Mouse (Mus musculus) lung, postnatal 0 days (tissue): Measurements from ENCODE around the gene Mfsd11. TPM values are rescaled to one million over a fixed set of nuclear protein-coding genes. Genes with fewer than 3 reads are reported as not detected.
A peak's percentile ranks its signal among the peaks of the same experiment; 100 is the strongest.

Source experiments
- ATAC-seq: fragments of 200-750 bp; cut with Nextera tagmentation; 2 replicates; pipeline ENCODE4 v1.8.0; 2017; ENCODE audit warnings: moderate library complexity
- DNase-seq: peaks from one replicate; pipeline ENCODE4 v3.0.0-alpha.2; 2016; ENCODE audit warnings: low spot score
- H3K27ac ChIP-seq: fragments of 300-500 bp; sonication (generic); 2 replicates; pipeline ENCODE4 v1.5.1; 2014; ENCODE audit warnings: antibody characterized with exemption, mild to moderate bottlenecking, low read length, mixed read lengths
- H3K27me3 ChIP-seq: fragments of 300-500 bp; sonication (generic); replicated peaks from 2 replicates; pipeline ENCODE4 v1.6.1; 2014; ENCODE audit warnings: low read length, mixed read lengths; ENCODE audit not compliant: insufficient read depth
- H3K36me3 ChIP-seq: fragments of 300-500 bp; sonication (generic); 2 replicates; pipeline ENCODE4 v1.6.1; 2014; ENCODE audit warnings: low read length, mixed read lengths; ENCODE audit not compliant: insufficient read depth
- H3K4me1 ChIP-seq: fragments of 300-500 bp; sonication (generic); 2 replicates; pipeline ENCODE4 v1.6.1; 2014; ENCODE audit warnings: antibody characterized with exemption, low read depth, low read length, mixed read lengths; ENCODE audit not compliant: insufficient read depth
- H3K4me2 ChIP-seq: fragments of 300-500 bp; sonication (generic); replicated peaks from 2 replicates; pipeline ENCODE4 v1.6.1; 2014; ENCODE audit warnings: low read depth, mild to moderate bottlenecking, low read length, moderate library complexity, mixed read lengths
- H3K4me3 ChIP-seq: fragments of 300-500 bp; sonication (generic); 2 replicates; pipeline ENCODE4 v1.5.1; 2014; ENCODE audit warnings: low read depth, low read length
- H3K9ac ChIP-seq: fragments of 300-500 bp; sonication (generic); replicated peaks from 2 replicates; pipeline ENCODE4 v1.6.1; 2014; ENCODE audit warnings: low read depth, mild to moderate bottlenecking
- H3K9me3 ChIP-seq: fragments of 300-500 bp; sonication (generic); 2 replicates; pipeline ENCODE4 v1.6.1; 2016; ENCODE audit warnings: low read length, mixed read lengths
- CTCF ChIP-seq: IDR thresholded peaks from 2 replicates; pipeline ENCODE4 v1.5.1; 2016; ENCODE audit warnings: antibody characterized with exemption, mild to moderate bottlenecking
- EP300 ChIP-seq: IDR thresholded peaks from 2 replicates; pipeline ENCODE4 v1.6.1; 2016; ENCODE audit warnings: antibody characterized with exemption, mild to moderate bottlenecking, control low read depth
- WGBS: fragments of 180-500 bp; shearing (Covaris S2); extraction: QIAGEN DNeasy Blood & Tissue Kit; methylation state at CpG from one replicate; pipeline ENCODE4 v1.1.7; 2014; 5-methylcytosine and 5-hydroxymethylcytosine counted together
- polyA plus RNA-seq: library from polyadenylated mRNA; unstranded; fragments of >200 nt; fragmentation: Nextera tagmentation; extraction: Ambion mirVana; gene quantifications from 2 replicates; pipeline ENCODE4 v1.2.1, GENCODE M21; 2015

The Mfsd11 gene
- polyA plus RNA-seq, 1 experiment from 2014 or later, result 44.7 TPM

DNA sequence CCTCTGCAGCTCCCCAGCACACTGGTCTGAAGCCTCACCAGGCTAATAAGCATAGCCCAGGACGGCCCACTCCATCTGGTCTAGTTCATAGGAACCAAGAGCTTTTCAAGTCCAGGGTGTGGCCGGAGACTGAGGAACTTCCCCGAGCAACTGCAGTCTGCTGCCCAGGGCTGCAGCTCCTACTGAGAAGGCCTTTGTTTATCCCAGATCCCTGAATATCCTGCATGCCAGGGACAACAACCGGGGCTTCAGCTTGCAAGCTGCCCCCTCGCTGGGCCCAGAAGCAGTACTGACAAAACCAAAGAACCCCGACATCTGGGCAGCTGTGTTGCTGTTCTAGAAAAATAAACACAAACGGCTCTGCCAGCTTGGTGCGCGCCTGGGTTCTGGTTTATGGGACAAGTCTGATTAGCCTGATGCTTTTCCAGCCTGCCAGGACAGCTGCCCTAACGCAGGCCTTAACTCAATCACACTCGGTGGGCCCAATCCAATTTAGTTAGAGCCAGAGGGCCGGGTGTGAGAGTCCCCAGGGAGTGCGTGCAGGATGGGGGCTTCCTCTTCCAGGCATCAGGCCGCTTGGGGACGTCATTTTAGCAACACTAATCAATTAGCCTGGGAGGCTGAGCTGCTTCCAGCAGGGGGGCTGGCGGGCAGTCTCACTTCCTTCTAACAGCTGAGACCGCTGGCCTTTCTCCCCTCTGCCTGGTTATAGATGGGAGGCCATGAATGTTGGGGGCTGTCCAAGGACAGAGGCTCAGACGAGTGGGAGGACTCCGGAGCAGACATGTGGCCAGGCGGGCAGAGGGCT is 38.0 kb upstream of the Mfsd11 start:
- Histone ChIP-seq H3K9me3 (no peaks in the 10 kb centered on the region), H3K27me3 (no peaks in the 10 kb centered on the region), H3K27ac (peak overlapping the region; percentile 89), H3K4me2 (0 out of 2 replicates have a peak overlapping the region, but pooled peaks have one; percentile 8), H3K9ac (no peak overlapping the region), H3K4me3 (no peak overlapping the region), H3K36me3 (no peaks in the 10 kb centered on the region), H3K4me1 (peaks cover 22% of the 10 kb centered on the region)
- DNase-seq (peak; percentile 94), ATAC-seq (peak; percentile 78)
- 26% methylated on average over 20 of the region's 20 CpGs for WGBS
- TF ChIP-seq EP300 (0 out of 2 replicates have a peak, but pooled peaks have one; percentile 25), CTCF (peak; percentile 33; the same call in 1 of the 2 replicates)

DNA sequence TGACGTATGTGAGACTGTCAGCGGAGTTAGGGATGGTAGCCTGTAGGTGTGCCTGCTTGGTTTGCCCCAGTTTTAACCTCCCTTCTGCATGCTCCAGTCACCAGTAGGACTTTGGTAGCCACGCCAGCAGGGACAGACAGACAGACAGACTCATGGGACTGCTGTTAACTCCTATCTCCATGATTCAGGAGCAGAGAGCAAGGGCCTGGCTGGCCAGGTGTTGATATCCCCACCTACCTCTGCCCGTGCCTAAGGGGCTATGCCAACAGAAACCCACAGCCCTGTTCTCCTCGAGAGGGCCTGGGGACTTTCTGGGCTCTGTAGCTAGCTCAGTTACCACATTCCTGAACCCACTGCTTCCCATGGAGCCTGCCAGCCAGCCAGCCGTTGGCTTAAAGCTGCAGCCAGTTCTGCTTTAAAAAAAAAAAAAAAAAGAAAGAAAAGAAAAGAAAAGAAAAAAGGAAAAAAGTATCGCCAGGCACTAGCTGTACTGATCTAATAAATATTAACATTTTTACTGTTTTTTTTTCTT is 37.3 kb upstream of the Mfsd11 start:
- Histone ChIP-seq H3K4me2 (0 out of 2 replicates have a peak overlapping the region, but pooled peaks have one; percentile 3), H3K4me1 (peaks cover 22% of the 10 kb centered on the region), H3K4me3 (no peak overlapping the region), H3K36me3 (no peaks in the 10 kb centered on the region), H3K9me3 (no peaks in the 10 kb centered on the region), H3K27me3 (no peaks in the 10 kb centered on the region), H3K27ac (peak overlapping the region; percentile 89), H3K9ac (no peak overlapping the region)
- WGBS, result 36% methylated on average over 7 of the region's 7 CpGs
- no peak for DNase-seq
- no peak for ATAC-seq
- TF ChIP-seq CTCF (no peak), EP300 (no peak)

DNA sequence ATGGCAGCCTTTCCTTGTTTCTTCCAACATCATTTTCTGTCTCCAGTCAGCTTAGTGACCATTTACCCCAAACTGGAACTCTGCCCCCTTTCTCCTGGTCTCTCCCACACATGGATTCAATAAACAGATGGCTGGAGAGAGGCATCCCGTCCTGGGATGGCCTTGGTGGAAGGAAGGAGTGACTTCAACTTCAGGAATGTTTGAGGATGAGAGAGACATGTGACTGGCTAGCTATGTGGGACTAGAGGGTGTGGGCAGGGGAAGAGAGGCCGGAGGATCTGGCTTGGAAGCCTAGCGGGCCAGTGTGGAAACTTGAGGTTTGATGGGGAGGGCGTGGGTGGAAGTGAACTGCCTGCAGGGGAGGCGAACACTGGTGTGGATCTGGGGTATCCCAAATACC is 35.5 kb upstream of the Mfsd11 start:
- no peaks in the 10 kb centered on the region for H3K36me3 ChIP-seq
- WGBS, result 65% methylated on average over 5 of the region's 5 CpGs
- no peaks in the 10 kb centered on the region for H3K9me3 ChIP-seq
- H3K27me3 ChIP-seq, result no peaks in the 10 kb centered on the region
- TF ChIP-seq EP300 (no peak), CTCF (peak; percentile 13; the same call in 1 of the 2 replicates)
- H3K4me3 ChIP-seq, result no peak overlapping the region
- peaks cover 19% of the 10 kb centered on the region for H3K4me1 ChIP-seq
- H3K27ac ChIP-seq, result no peak overlapping the region
- DNase-seq (peak; percentile 72), ATAC-seq (peak; percentile 20; the same call in 1 of the 2 replicates)
- no peak overlapping the region for H3K9ac ChIP-seq
- no peak overlapping the region for H3K4me2 ChIP-seq

DNA sequence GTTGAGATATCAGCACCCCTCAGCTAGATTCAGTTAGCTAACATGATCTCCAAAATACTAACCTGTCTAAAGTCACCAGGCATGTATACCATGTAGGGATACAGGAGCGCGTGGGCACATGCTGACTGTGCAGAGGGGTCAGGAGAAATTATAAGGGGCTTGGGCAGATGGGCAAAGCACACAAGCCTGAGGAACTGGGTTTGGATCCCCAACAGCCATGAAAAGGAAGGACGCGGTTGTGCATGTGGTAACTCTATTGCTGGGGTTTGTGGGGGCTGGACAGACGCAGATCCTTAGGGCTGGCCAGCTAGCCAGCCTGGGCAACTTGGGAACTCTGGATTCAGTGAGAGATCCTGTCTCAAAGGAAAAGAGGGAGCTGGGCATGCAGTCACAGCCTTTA is 34.7 kb upstream of the Mfsd11 start:
- H3K4me3 ChIP-seq, result no peak overlapping the region
- ATAC-seq (no peak), DNase-seq (no peak)
- no peaks in the 10 kb centered on the region for H3K9me3 ChIP-seq
- H3K27me3 ChIP-seq, result no peaks in the 10 kb centered on the region
- peaks cover 15% of the 10 kb centered on the region for H3K4me1 ChIP-seq
- TF ChIP-seq EP300 (no peak), CTCF (no peak)
- no peaks in the 10 kb centered on the region for H3K36me3 ChIP-seq
- no peak overlapping the region for H3K27ac ChIP-seq
- no peak overlapping the region for H3K4me2 ChIP-seq
- no peak overlapping the region for H3K9ac ChIP-seq
- WGBS, result 98% methylated on average over 5 of the region's 5 CpGs

DNA sequence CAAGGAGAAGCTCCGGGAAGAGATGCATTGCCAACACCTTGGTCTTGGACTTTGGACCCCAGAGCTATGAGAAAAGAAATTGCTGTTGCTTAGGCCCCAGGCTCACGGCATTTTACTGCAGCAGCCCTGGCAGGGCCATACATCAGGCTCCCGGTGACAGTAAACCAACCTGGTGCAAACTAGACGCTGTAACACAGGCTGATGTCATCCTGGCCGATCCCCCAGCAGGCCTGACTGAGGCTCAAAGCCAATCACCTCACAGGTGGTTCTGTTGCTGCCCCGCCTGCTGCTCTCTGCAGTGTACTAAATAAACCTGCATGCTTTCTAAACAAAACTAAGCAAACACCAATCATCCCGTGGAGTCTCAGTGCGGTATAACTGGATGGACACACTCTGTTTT is 33.5 kb upstream of the Mfsd11 start:
- 51% methylated on average over 8 of the region's 8 CpGs for WGBS
- H3K4me3 ChIP-seq, result no peak overlapping the region
- H3K4me2 ChIP-seq, result no peak overlapping the region
- ATAC-seq (no peak), DNase-seq (no peak)
- TF ChIP-seq EP300, result no peak
- TF ChIP-seq CTCF, result no peak
- no peaks in the 10 kb centered on the region for H3K27me3 ChIP-seq
- peaks cover 5% of the 10 kb centered on the region for H3K4me1 ChIP-seq
- H3K36me3 ChIP-seq, result no peaks in the 10 kb centered on the region
- no peak overlapping the region for H3K27ac ChIP-seq
- no peaks in the 10 kb centered on the region for H3K9me3 ChIP-seq
- H3K9ac ChIP-seq, result no peak overlapping the region

DNA sequence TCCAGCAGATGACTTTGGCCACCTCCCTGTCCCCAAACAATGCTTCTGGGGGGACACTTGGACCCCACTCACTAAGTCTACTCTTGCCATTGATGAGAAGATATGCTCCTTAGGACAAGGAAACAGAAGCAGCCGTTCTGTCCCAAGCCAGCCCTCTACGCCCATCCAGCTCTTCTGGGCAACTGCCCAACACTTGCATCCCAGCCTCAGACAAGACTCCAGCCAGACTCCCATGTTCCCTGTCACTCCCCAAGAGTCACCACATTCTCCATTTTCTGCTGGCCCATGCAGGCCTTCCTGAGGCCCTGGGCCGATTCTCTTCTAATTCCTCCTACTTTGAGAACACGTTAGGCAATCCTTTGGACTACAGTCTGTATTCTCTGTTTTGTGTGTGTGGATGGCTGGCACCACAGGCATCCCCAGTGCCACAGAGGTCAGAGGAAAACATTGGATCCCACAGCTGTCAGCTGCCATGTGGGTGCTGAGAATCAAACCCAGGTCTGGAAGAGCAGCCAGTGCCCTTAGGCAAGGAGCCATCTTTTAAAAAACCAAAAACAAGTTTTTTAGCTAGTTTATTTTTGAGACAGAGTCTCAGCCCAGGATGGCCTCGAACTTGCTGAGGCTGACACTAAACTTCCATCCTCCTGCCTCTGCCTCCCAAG is 32.2 kb upstream of the Mfsd11 start:
- H3K36me3 ChIP-seq, result no peaks in the 10 kb centered on the region
- no peak for TF ChIP-seq CTCF
- TF ChIP-seq EP300, result no peak
- DNase-seq, result no peak
- no peaks in the 10 kb centered on the region for H3K27me3 ChIP-seq
- H3K4me3 ChIP-seq, result no peak overlapping the region
- no peak overlapping the region for H3K9ac ChIP-seq
- H3K27ac ChIP-seq, result no peak overlapping the region
- H3K4me2 ChIP-seq, result no peak overlapping the region
- WGBS, result 74% methylated on average over 5 of the region's 5 CpGs
- no peaks in the 10 kb centered on the region; the same call in 1 of the 2 replicates for H3K4me1 ChIP-seq
- no peak for ATAC-seq
- no peaks in the 10 kb centered on the region for H3K9me3 ChIP-seq
